Mouse (Mus musculus) forelimb bud, embryonic 11.5 days (tissue): ENCODE data around the gene Rsg1.

Source experiments
- DNase-seq: peaks from one replicate; pipeline ENCODE4 v3.0.0-alpha.2; 2012; ENCODE audit warnings: low read depth, low spot score

Rsg1 gene

GRCm38 (mm10) chr4:141274485-141275341 is 61.0 kb downstream of the Rsg1 start:
- no peak for DNase-seq
